Mouse (Mus musculus) pancreas, adult 10 weeks (tissue): ENCODE measurements around the gene Thg1l. TPM values are rescaled to one million over a fixed set of nuclear protein-coding genes. Genes with fewer than 3 reads are reported as not detected.

Experiments used
- polyA plus RNA-seq: library from polyadenylated mRNA; stranded (reverse); fragments of 350-450 nt; fragmentation: Illumina TruSeq; extraction: RNeasy Lipid Tissue Mini Kit (QIAGEN cat#74804); gene quantifications from one replicate; pipeline ENCODE4 v1.2.3, GENCODE M21; 2015; ENCODE audit warnings: low read depth, low replicate concordance; ENCODE audit not compliant: insufficient read depth

The Thg1l gene
- 1.9 TPM for polyA plus RNA-seq

DNA sequence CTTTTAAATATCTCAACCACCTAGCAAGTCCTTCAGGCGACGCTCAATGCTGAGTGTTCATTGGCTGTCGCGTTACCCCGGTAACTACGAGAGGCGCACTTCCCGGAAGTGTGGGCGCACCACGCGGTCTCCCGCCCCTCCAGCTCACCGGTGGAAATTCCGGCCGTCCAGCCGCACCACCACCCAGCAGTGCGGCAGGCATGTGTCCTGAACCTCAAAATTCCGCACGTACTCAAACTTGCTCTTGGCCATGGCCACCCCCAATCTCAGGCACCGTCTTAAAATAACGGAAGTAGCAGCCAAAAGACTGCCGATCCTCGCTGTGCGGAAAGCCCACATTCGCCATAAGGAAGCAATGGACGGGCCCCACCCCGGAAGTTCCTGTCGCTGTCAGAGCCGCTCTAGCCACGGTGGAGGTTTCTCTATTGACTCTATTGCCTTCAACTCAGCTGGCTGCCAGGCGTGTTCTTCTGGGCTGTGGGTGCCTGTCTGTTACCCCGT lies at the start of gene Thg1l:
TSS of gene Thg1l (minus strand) at position 368 of the 501 bp plus-strand sequence.

GRCm38 (mm10) chr11:45979946-45980892 lies 24.9 kb upstream of the Thg1l start, which contains the start of gene Sox30:
TSS of gene Sox30 (plus strand) at chr11:45980310.

DNA sequence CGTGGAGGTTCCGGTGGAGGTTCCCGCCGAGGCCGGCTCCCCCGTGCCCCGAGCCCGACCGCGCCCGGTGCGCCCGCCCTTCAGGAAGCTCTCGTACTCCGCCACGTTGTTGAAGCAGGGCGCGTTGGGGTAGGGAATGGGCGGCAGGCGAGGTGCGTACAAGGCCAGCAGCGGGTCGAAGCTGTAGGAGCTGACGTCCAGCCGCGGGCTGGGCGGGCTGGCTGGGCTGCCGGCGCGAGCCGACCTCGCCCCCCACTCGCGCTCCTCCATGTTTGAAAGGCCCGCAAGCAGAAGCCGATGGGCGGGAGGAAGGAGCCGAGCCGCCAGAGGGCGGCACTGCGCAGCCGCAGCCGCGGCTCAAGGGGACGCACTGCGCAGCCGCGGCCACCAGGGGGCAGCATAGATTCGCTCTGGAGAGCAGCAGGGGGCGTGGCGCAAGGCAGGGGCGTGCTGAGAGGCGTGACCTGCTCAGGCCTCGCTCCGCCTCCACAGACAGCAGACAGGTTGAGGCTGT lies 10.6 kb downstream of the Thg1l start, which contains the start of gene Lsm11:
TSS of gene Lsm11 (minus strand) at position 293 of the 514 bp plus-strand sequence.

Other genes starting within 250 kb of the Thg1l start
- gene Clint1, start 103.4 kb downstream of the Thg1l start, polyA plus RNA-seq, result 8.7 TPM
- 0.68 TPM for gene Lsm11, start 10.6 kb downstream of the Thg1l start, polyA plus RNA-seq
- not detected for gene Sox30, start 24.8 kb upstream of the Thg1l start, polyA plus RNA-seq
- not detected for gene Gm12166, start 96.8 kb upstream of the Thg1l start, polyA plus RNA-seq
- gene Adam19, start 100.5 kb upstream of the Thg1l start, polyA plus RNA-seq, result 1.5 TPM
- 0.22 TPM for gene Nipal4, start 211.0 kb upstream of the Thg1l start, polyA plus RNA-seq